Mouse (Mus musculus): Measurements from ENCODE around the gene Acp7. TPM values are rescaled to one million over a fixed set of nuclear protein-coding genes. Genes with fewer than 3 reads are reported as not detected.

The Acp7 gene
- polyA plus RNA-seq, 1 experiment from 2014 or later: not detected

GRCm38 (mm10) chr7:28583570-28584344 is 47.4 kb downstream of the Acp7 start:
- Histone ChIP-seq H3K27ac (ENCODE audit: low read length) (peak overlapping the region; percentile 85), H3K9me3 (replicated peaks; ENCODE audit: control insufficient read depth, low read length) (no peaks in the 10 kb centered on the region), H3K27me3 (ENCODE audit: control insufficient read depth, insufficient read depth, low read depth, low read length) (no peaks in the 10 kb centered on the region), H3K9ac (ENCODE audit: low read depth, low read length) (peak overlapping the region; percentile 36), H3K4me2 (ENCODE audit: low read depth, low read length) (peak overlapping the region; percentile 50), H3K4me3 (ENCODE audit: low read depth, low read length) (peak overlapping the region; percentile 20), H3K4me1 (ENCODE audit: control insufficient read depth, low read depth, low read length) (peaks cover 90% of the 10 kb centered on the region), H3K36me3 (ENCODE audit: control insufficient read depth, insufficient read depth) (no peaks in the 10 kb centered on the region)
- WGBS (ENCODE audit: insufficient replicate concordance): 42% methylated on average over 8 of the region's 8 CpGs
- ATAC-seq (ENCODE audit: low read depth): peak; percentile 59

- H3K4me2 ChIP-seq (ENCODE audit: low read depth, low read length): peak overlapping the region; percentile 50
- peak overlapping the region; percentile 30 for H3K9ac ChIP-seq (ENCODE audit: low read depth, low read length)
- H3K27ac ChIP-seq (ENCODE audit: low read length): peak overlapping the region; percentile 85
- H3K4me1 ChIP-seq (ENCODE audit: control insufficient read depth, low read depth, low read length): peaks cover 97% of the 10 kb centered on the region
- no peaks in the 10 kb centered on the region for H3K27me3 ChIP-seq (ENCODE audit: control insufficient read depth, insufficient read depth, low read depth, low read length)
- H3K9me3 ChIP-seq (replicated peaks; ENCODE audit: control insufficient read depth, low read length): no peaks in the 10 kb centered on the region
- H3K4me3 ChIP-seq (ENCODE audit: low read depth, low read length): peak overlapping the region; percentile 32
- no peaks in the 10 kb centered on the region for H3K36me3 ChIP-seq (ENCODE audit: control insufficient read depth, insufficient read depth)
- no peak for ATAC-seq (ENCODE audit: low read depth)
- 17% methylated on average over 11 of the region's 11 CpGs for WGBS (ENCODE audit: insufficient replicate concordance)
These were observed 48.3 kb downstream of the Acp7 start for GRCm38 (mm10) chr7:28582841-28583240.

DNA sequence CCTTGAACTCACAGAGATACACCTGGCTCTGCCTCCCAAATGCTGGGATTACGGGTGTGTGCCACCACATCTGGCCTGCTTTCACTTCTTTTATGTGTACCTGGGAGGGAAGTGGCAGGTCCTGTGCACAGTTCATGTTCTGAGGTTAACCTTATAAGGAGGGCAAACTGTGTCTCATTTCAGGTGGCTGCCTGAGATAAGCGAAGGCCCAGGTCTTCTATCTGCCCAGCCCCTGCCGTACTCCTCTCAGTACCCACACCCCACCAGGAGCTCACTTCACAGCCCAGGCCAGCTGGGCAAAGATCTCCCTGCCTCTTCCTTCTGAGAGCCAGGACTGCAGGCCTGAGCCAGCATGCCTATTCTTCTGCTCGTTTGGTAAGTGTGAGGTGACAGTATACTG is 49.4 kb downstream of the Acp7 start:
- Histone ChIP-seq H3K9ac (ENCODE audit: low read depth, low read length) (peak overlapping the region; percentile 30), H3K4me2 (ENCODE audit: low read depth, low read length) (peak overlapping the region; percentile 50), H3K4me3 (ENCODE audit: low read depth, low read length) (peak overlapping the region; percentile 31), H3K27me3 (ENCODE audit: control insufficient read depth, insufficient read depth, low read depth, low read length) (no peaks in the 10 kb centered on the region), H3K9me3 (replicated peaks; ENCODE audit: control insufficient read depth, low read length) (no peaks in the 10 kb centered on the region), H3K27ac (ENCODE audit: low read length) (peak overlapping the region; percentile 85), H3K4me1 (ENCODE audit: control insufficient read depth, low read depth, low read length) (peaks cover 98% of the 10 kb centered on the region), H3K36me3 (ENCODE audit: control insufficient read depth, insufficient read depth) (no peaks in the 10 kb centered on the region)
- WGBS (ENCODE audit: insufficient replicate concordance): 29% methylated on average over 4 of the region's 4 CpGs
- peak; percentile 90 for ATAC-seq (ENCODE audit: low read depth)

DNA sequence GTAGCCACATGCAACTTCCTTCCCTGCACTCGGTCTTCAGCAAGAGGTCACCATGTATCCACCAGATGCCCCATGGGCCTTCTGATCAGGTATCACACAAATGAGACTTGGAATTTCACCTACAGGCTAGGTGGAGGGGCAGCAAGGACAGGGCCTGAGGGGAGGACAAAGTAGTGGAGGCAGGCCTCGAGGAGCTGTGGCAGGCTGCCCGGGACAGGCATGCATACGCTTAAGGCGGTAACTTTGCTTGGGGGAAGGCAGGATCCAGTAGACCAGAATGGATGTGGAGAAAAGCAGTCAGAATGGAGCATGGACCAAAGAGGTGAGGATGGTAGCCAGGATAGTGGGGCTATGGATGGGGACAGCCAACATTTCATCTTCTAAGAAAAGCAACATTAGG is 51.3 kb downstream of the Acp7 start:
- H3K4me1 ChIP-seq (ENCODE audit: control insufficient read depth, low read depth, low read length): peaks cover 100% of the 10 kb centered on the region
- no peaks in the 10 kb centered on the region for H3K9me3 ChIP-seq (replicated peaks; ENCODE audit: control insufficient read depth, low read length)
- no peaks in the 10 kb centered on the region for H3K36me3 ChIP-seq (ENCODE audit: control insufficient read depth, insufficient read depth)
- H3K4me3 ChIP-seq (ENCODE audit: low read depth, low read length): no peak overlapping the region
- no peaks in the 10 kb centered on the region for H3K27me3 ChIP-seq (ENCODE audit: control insufficient read depth, insufficient read depth, low read depth, low read length)
- no peak overlapping the region for H3K4me2 ChIP-seq (ENCODE audit: low read depth, low read length)
- H3K9ac ChIP-seq (ENCODE audit: low read depth, low read length): no peak overlapping the region
- no peak for ATAC-seq (ENCODE audit: low read depth)
- no peak overlapping the region for H3K27ac ChIP-seq (ENCODE audit: low read length)
- 70% methylated on average over 5 of the region's 5 CpGs for WGBS (ENCODE audit: insufficient replicate concordance)

DNA sequence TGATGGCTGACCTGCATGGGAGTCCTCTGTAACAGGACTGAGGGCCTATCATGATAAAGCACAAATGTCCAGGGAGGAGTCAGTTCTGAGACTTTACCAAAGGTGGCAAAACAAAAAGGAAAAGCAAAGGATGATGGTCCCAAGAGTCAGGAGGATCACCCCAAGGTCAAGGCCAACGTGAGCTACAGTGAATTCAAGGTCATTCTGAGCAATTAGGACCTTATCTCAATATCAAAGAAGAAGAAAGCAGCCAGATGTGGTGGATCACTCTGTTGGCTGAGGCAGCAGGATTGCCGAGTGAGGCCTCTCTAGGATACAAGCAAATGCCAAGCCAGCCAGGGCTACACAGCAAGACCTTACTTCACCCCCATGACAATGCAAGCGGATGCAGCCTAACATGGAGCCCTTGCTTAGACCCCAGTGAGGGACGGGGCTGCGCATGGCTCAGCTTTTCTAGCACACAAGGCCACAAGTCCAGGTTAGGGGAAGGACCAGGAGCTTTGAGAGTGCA is 52.5 kb downstream of the Acp7 start:
- ATAC-seq (ENCODE audit: low read depth): no peak
- Histone ChIP-seq H3K9me3 (replicated peaks; ENCODE audit: control insufficient read depth, low read length) (no peaks in the 10 kb centered on the region), H3K4me1 (ENCODE audit: control insufficient read depth, low read depth, low read length) (peaks cover 100% of the 10 kb centered on the region), H3K4me3 (ENCODE audit: low read depth, low read length) (no peak overlapping the region), H3K9ac (ENCODE audit: low read depth, low read length) (no peak overlapping the region), H3K27me3 (ENCODE audit: control insufficient read depth, insufficient read depth, low read depth, low read length) (no peaks in the 10 kb centered on the region), H3K27ac (ENCODE audit: low read length) (0 out of 2 replicates have a peak overlapping the region, but pooled peaks have one; percentile 7), H3K36me3 (ENCODE audit: control insufficient read depth, insufficient read depth) (no peaks in the 10 kb centered on the region), H3K4me2 (ENCODE audit: low read depth, low read length) (no peak overlapping the region)
- 60% methylated on average over 5 of the region's 5 CpGs for WGBS (ENCODE audit: insufficient replicate concordance)

- peak overlapping the region; percentile 3; the same call in 1 of the 2 replicates for H3K9ac ChIP-seq (ENCODE audit: low read depth, low read length)
- no peak for ATAC-seq (ENCODE audit: low read depth)
- no peak overlapping the region for H3K4me2 ChIP-seq (ENCODE audit: low read depth, low read length)
These were observed 53.1 kb downstream of the Acp7 start for GRCm38 (mm10) chr7:28577826-28578542.

DNA sequence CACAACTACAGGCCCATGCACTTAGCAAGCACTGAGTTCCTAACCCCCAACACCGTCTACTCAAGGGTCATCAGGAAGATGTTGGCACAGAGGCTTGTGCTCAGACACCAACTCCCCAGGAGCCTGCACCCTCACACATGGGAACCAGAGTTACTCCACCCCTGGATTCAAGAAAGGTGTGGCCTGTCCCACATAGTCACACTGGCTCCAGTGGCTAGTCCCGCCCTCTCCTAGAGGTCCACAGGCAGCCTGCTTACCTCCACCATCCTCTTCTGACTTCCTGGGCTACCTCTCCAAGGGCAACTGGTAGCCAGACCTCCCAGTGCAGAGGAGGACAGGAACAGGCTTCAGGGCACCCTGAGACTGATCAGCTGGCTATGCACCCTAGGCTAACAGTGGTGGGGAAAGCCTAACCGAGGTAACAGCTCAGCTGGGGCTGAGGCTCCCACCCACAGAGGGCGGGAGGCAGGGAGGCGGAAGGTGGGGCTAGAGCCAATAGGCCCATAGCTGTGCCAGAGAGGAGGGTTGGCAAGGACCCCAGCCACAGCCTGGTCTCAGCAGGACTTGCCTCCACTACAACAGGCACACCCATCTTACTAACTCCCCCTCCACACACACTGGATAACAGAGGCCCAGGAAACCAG is 54.7 kb downstream of the Acp7 start:
- no peaks in the 10 kb centered on the region for H3K36me3 ChIP-seq (ENCODE audit: control insufficient read depth, insufficient read depth)
- H3K27me3 ChIP-seq (ENCODE audit: control insufficient read depth, insufficient read depth, low read depth, low read length): no peaks in the 10 kb centered on the region
- H3K27ac ChIP-seq (ENCODE audit: low read length): peak overlapping the region; percentile 71
- peak; percentile 73 for ATAC-seq (ENCODE audit: low read depth)
- H3K9me3 ChIP-seq (replicated peaks; ENCODE audit: control insufficient read depth, low read length): no peaks in the 10 kb centered on the region
- no peak overlapping the region; the same call in 1 of the 2 replicates for H3K4me3 ChIP-seq (ENCODE audit: low read depth, low read length)
- 44% methylated on average over 5 of the region's 5 CpGs for WGBS (ENCODE audit: insufficient replicate concordance)
- H3K9ac ChIP-seq (ENCODE audit: low read depth, low read length): no peak overlapping the region; the same call in 1 of the 2 replicates
- H3K4me2 ChIP-seq (ENCODE audit: low read depth, low read length): peak overlapping the region; percentile 43
- H3K4me1 ChIP-seq (ENCODE audit: control insufficient read depth, low read depth, low read length): peaks cover 99% of the 10 kb centered on the region

More at GRCm38 (mm10) chr7:28577826-28578542, 53.1 kb downstream of the Acp7 start:
- no peaks in the 10 kb centered on the region for H3K36me3 ChIP-seq (ENCODE audit: control insufficient read depth, insufficient read depth)
- H3K27ac ChIP-seq (ENCODE audit: low read length): 0 out of 2 replicates have a peak overlapping the region, but pooled peaks have one; percentile 7
- H3K9me3 ChIP-seq (replicated peaks; ENCODE audit: control insufficient read depth, low read length): no peaks in the 10 kb centered on the region
- no peak overlapping the region for H3K4me3 ChIP-seq (ENCODE audit: low read depth, low read length)
- H3K27me3 ChIP-seq (ENCODE audit: control insufficient read depth, insufficient read depth, low read depth, low read length): no peaks in the 10 kb centered on the region
- WGBS (ENCODE audit: insufficient replicate concordance): 72% methylated on average over 9 of the region's 9 CpGs
- peaks cover 100% of the 10 kb centered on the region for H3K4me1 ChIP-seq (ENCODE audit: control insufficient read depth, low read depth, low read length)

GRCm38 (mm10) chr7:28575597-28575996 is 55.5 kb downstream of the Acp7 start:
- Histone ChIP-seq H3K4me3 (ENCODE audit: low read depth, low read length) (no peak overlapping the region), H3K36me3 (ENCODE audit: control insufficient read depth, insufficient read depth) (no peaks in the 10 kb centered on the region), H3K4me1 (ENCODE audit: control insufficient read depth, low read depth, low read length) (peaks cover 98% of the 10 kb centered on the region), H3K9ac (ENCODE audit: low read depth, low read length) (0 out of 2 replicates have a peak overlapping the region, but pooled peaks have one; percentile 3), H3K9me3 (replicated peaks; ENCODE audit: control insufficient read depth, low read length) (no peaks in the 10 kb centered on the region), H3K27ac (ENCODE audit: low read length) (no peak overlapping the region), H3K27me3 (ENCODE audit: control insufficient read depth, insufficient read depth, low read depth, low read length) (no peaks in the 10 kb centered on the region), H3K4me2 (ENCODE audit: low read depth, low read length) (no peak overlapping the region)
- ATAC-seq (ENCODE audit: low read depth): peak; percentile 30
- 32% methylated on average over 11 of the region's 11 CpGs for WGBS (ENCODE audit: insufficient replicate concordance)
